Mouse (Mus musculus): ENCODE results near the gene Stard3. TPM values are rescaled to one million over a fixed set of nuclear protein-coding genes. Genes with fewer than 3 reads are reported as not detected.

The Stard3 gene
- polyA plus RNA-seq, 3 experiments from 2014 or later, result 38.5 to 42.1 (median 40.3) TPM

- ATAC-seq, result peak; percentile 88
Measured at GRCm38 (mm10) chr11:98400161-98400726, 42.1 kb downstream of the Stard3 start, which contains the start of gene Pgap3. TSS of gene Pgap3 (minus strand) at chr11:98400490.

DNA sequence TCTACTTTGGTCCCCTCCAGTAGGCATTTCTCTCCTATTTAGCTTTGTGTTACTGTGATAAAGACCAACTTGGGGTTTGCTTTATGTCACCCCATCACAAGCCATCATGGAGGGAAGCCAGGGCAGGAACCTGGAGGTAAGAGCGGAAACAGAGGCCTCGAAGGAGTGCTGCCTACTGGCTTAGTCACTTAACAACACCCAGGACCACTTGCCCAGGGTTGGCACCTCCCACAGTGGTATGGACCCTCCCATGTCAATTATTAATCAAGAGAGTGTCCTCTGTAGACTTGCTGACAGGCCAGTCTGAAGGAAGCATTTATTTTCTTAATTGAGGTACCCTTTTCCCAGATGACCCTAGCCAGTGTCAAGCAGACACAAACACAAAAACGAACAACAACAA lies 42.6 kb downstream of the Stard3 start:
- ATAC-seq, result peak; percentile 22

DNA sequence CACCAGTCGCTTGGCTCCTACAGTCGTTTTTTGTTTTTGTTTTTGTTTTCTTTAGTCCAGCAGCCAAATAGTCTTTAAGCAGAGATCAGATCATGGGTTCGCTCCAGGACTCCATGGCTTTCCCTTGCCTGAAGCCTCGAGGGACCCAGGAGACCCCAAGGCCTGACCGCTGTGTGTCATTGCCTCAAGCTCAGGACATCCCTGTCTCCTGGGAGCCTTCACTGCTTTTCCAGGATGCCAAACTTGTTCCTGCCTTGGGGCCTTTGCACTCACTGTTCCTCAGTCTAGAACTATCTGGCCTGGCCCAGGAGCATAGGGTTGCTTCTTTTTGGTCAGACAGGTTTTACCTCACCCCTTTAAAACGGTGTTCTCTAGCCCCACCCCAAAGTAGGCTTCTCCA lies 48.5 kb downstream of the Stard3 start:
- ATAC-seq, result no peak

GRCm38 (mm10) chr11:98408872-98409271 lies 50.7 kb downstream of the Stard3 start:
- ATAC-seq, result no peak

DNA sequence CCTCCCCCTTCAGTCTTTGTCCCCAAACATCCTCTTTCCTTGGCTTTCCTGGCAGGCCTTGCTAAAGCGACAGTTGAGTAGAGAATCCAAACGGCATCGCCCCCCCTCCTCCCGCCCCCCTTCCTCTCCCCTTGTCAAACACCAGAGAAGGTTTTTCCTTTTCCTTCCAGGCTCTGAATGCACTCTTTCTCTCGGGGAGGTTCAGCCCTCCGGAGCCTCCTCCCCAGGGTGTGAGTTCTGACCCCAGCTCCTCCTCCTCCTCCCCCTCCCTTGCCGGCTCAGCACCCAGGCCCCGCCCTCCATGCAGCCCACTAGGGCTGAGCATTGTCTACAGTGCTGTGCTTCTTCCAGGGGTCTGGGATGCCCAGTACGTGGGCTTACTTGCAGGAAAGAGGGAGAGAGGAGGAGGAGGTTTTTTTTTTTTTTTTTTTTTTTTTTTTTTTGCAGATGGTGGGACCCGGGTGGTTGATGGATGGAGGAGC lies 51.2 kb downstream of the Stard3 start:
- no peak for ATAC-seq

GRCm38 (mm10) chr11:98412273-98412796 lies 54.2 kb downstream of the Stard3 start, which contains the start of gene Erbb2:
TSS of gene Erbb2 (plus strand) at chr11:98412470.
- no peak for ATAC-seq

- ATAC-seq, result no peak
Measured at GRCm38 (mm10) chr11:98412797-98413301, 54.7 kb downstream of the Stard3 start.

DNA sequence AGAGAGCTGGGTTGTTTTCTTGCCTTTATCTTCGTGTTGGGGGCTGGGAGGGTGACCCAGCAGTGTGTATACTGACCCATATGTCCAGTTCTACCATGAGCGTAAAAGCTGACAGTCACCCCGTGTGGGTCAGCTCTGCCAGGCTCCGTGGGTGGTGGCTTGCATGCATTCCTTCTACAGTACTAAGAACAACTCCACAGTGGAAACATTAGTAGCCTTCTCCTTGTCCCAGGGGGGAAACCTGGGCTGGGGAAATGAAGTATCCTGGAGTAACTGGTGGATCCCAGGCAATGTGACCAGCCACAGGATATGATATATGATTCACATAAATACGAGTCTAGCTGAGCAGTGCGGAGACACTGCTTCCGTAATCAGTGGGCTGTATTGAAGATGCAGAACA lies 55.6 kb downstream of the Stard3 start:
- ATAC-seq, result no peak

- no peak for ATAC-seq
Measured at GRCm38 (mm10) chr11:98414162-98414561, 56.0 kb downstream of the Stard3 start.

DNA sequence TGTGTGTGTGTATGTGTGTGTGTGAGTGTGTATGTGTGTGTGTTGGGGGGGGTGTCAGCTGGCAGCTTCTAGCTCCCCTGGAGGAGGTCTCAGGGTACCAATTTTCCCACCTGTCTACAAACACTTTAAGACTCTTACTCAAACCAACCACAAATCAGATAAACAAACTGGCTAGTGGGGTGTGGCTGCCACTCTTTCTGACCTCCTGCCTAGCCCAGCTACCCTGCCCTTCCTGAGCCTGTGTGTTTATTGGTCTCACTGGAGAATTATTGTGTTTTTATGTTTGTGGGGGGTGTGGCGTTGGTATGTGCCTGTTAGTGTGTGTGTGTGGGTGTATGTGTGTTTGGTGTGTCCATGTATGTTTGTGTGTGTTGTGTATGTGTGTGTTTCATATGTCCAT lies 58.9 kb downstream of the Stard3 start:
- ATAC-seq, result no peak

DNA sequence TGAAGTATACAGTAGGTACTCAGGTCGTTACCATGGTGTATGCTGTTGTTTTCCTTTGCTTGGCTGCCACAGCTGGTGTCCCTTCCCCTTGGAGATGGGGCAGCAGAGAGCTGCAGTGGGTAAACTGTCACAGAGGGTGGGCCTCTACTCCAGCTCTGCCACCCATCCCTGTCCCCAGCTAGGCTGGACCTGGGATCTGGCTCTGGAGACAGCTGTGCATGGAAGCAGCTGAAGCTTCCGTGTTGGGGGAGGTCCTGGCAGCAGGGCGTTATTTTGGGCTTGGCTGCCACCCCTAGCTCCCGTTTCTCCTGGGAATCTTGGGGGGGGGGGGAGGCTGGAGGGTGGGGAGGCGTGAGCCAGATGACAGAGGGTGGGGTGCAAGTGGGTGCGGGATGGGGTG lies 60.1 kb downstream of the Stard3 start:
- ATAC-seq, result no peak

DNA sequence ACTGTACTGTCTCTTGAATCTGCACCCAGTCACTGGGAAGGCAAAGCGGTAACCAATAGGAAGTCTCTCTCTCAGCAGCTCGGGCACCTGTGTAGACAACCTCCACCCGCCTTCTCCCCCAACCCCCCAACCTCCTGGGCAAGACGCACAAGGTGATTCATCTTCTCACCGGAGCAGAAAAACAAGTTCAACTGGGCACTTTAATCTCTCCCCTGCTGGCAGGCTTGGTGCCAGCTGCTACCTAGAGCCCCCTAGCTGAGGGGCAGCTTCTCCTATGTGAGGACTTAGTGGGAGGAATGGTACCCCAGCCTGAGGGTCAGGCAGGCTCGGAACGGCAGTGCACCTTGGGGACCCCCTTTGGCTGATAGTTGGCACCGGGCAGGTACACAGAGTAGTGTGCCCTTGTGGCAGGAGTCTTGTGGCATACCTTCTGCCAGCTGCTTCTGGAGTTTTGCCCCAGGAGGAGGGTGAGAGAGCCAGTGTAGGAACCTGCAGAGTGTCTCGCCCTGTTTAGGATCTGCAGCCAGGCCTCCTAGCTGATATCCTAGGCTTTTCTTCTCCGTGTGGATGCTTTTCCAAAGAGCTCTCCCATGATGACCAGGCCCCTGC lies 60.9 kb downstream of the Stard3 start:
- ATAC-seq, result no peak

GRCm38 (mm10) chr11:98426592-98426991 lies 68.4 kb downstream of the Stard3 start:
- no peak for ATAC-seq

DNA sequence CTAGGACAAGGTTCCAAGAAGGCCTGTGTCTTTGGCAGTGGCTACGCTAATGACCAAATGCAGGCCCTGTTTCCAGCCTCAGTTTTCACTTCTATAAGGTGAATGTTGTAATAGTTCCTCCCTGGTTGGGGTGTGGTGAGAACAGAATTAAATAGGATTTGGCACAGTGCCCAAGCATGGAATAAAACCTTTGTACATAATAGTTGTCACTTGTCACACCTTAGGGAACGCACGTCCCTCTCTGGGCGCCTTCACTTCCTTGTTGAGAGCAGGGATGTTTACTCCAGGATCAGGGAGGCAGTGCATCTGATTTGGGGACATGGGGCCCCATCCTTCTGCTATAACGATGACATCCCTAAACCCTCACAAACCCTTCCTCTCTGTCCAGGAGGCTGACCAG lies 70.3 kb downstream of the Stard3 start:
- no peak for ATAC-seq

Other genes with a start within 250 kb of the Stard3 start
- gene Fbxl20, start 208.0 kb upstream of the Stard3 start, polyA plus RNA-seq (2017; shearing (Covaris generic)), result 1 to 10 TPM; 3.5 to 7.2 (median 7.2) TPM
- gene Med1, start 165.1 kb upstream of the Stard3 start, polyA plus RNA-seq (2017; shearing (Covaris generic)), result 100 to 1,000 TPM in 1 of 3 experiments, 10 to 100 TPM in 2; 47.0 to 108 (median 55.5) TPM
- gene Cdk12, start 155.3 kb upstream of the Stard3 start, polyA plus RNA-seq (2017; shearing (Covaris generic)), result 10 to 100 TPM; 17.0 to 29.1 (median 28.8) TPM
- gene Neurod2, start 28.7 kb upstream of the Stard3 start, polyA plus RNA-seq (2017; shearing (Covaris generic)), result not detected
- not detected for gene Ppp1r1b, start 10.0 kb upstream of the Stard3 start, polyA plus RNA-seq (2017; shearing (Covaris generic))
- gene Tcap, start 25.4 kb downstream of the Stard3 start, polyA plus RNA-seq (2017; shearing (Covaris generic)), result not detected
- gene Pnmt, start 28.1 kb downstream of the Stard3 start, polyA plus RNA-seq (2017; shearing (Covaris generic)), result not detected
- gene Pgap3, start 42.1 kb downstream of the Stard3 start, polyA plus RNA-seq (2017; shearing (Covaris generic)), result 1 to 10 TPM; 7.0 to 8.2 (median 7.2) TPM
- gene Erbb2, start 54.1 kb downstream of the Stard3 start, polyA plus RNA-seq (2017; shearing (Covaris generic)), result under 1 TPM in 2 of 3 experiments, not detected in 1; 0.13 to 0.68 TPM
- 100 to 1,000 TPM; 148 to 198 (median 167) TPM for gene Mien1, start 80.6 kb downstream of the Stard3 start, polyA plus RNA-seq (2017; shearing (Covaris generic))
- 1 to 10 TPM; 1.2 to 3.1 (median 2.1) TPM for gene Grb7, start 88.0 kb downstream of the Stard3 start, polyA plus RNA-seq (2017; shearing (Covaris generic))
- gene Ikzf3, start 187.7 kb downstream of the Stard3 start, polyA plus RNA-seq (2017; shearing (Covaris generic)), result 100 to 1,000 TPM in 1 of 3 experiments, 10 to 100 TPM in 2; 75.8 to 102 (median 78.8) TPM
- 1 to 10 TPM; 3.4 to 5.0 (median 4.3) TPM for gene Zpbp2, start 192.7 kb downstream of the Stard3 start, polyA plus RNA-seq (2017; shearing (Covaris generic))
- 10 to 100 TPM; 23.6 to 31.0 (median 30.7) TPM for gene Ormdl3, start 229.0 kb downstream of the Stard3 start, polyA plus RNA-seq (2017; shearing (Covaris generic))
- not detected for gene Lrrc3c, start 239.9 kb downstream of the Stard3 start, polyA plus RNA-seq (2017; shearing (Covaris generic))

Data from inflammation-experienced regulatory T-cells, adult 6 months (primary cell).